Mouse (Mus musculus) kidney, postnatal 25 days (tissue): ENCODE data around the gene Smc4.
"Not testable (repeated sequence)": the region's sequence is repeated elsewhere in the genome, so short reads cannot be mapped to it uniquely, and the experiment has no call there.

Experiments
- DNase-seq, 2 experiments: peaks; one replicate each; pipeline ENCODE4 v3.0.0; 2021; ENCODE audit warnings: mixed read lengths in 2 of 2

Gene Smc4

DNA sequence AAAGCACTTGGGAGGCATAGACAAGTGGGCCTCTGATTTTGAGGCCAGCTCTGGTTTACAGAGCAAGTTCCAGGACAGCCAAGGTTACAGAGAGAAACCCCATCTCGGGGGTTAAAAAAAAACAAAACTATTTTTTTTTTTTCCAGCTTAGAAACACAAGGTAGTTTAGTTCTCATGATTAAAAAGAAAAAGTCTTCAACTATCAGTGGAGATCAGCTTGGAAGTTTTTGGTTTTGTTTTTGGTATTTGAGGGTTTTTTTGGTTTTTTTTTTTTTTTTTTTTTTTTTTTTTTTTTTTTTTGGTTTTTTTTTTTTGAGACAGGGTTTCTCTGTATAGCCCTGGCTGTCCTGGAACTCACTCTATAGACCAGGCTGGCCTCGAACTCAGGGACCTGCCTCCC, 14.1 kb downstream of the Smc4 start:
- not testable (repeated sequence) for DNase-seq

DNA sequence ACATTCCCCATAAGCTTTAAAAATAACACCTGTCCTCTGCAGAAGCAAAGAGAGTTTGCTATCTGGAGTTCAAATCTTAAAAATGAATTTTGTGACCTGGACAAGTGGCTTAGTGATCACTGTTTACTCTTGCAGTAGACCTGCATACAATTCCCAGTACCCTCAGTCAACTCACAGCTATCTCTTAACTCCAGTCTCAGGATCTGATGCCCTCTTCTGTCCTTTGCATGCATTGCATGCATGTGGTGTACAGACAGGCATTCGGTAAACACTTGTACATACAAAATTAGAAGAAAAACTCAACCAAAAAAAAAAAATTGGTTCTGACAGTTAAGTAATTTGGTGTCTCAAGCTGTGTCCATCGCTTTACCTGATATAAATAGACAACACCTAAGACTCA, 15.7 kb downstream of the Smc4 start:
- peak in 1 of 2 experiments; percentile 23 for DNase-seq

- DNase-seq: no peak
Measured at GRCm38 (mm10) chr3:69020764-69021163, 16.2 kb downstream of the Smc4 start.

DNA sequence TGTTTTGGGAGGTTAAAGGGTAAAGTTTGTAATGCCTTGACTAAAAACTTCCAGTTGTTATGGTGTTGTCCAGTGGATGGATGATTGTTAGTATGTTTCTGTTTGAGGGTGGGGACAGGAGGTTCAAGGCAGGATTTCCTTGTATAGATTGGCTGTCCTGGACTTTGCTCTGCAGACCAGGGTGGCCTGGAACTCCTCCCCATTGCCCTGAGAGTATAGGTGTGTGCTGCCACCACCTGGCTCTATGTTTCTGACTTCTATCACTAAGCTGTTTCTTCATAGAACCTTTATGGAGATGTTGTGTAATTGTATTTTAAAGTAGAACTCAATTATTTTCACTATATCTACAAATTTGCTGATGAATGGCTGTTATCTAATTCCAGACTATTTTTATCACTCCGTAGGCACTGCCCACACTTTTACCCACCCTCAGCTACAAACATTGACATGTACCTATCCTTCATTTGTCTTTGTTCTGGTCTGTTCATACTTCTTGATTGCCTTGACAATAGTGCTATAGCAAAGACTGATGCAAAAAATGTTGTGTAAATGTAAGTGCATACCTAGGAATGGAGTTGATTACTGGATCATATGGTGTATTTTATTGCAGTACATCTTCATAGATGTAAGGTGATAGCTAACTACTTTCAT, 21.7 kb downstream of the Smc4 start:
- no peak for DNase-seq

GRCm38 (mm10) chr3:69040105-69040504, 35.6 kb downstream of the Smc4 start:
- DNase-seq: no peak

- DNase-seq: no peak
Measured at GRCm38 (mm10) chr3:69041298-69041697, 36.8 kb downstream of the Smc4 start.

- peak in 1 of 2 experiments; percentile 14 for DNase-seq
Measured at GRCm38 (mm10) chr3:69044167-69044591, 39.6 kb downstream of the Smc4 start.

DNA sequence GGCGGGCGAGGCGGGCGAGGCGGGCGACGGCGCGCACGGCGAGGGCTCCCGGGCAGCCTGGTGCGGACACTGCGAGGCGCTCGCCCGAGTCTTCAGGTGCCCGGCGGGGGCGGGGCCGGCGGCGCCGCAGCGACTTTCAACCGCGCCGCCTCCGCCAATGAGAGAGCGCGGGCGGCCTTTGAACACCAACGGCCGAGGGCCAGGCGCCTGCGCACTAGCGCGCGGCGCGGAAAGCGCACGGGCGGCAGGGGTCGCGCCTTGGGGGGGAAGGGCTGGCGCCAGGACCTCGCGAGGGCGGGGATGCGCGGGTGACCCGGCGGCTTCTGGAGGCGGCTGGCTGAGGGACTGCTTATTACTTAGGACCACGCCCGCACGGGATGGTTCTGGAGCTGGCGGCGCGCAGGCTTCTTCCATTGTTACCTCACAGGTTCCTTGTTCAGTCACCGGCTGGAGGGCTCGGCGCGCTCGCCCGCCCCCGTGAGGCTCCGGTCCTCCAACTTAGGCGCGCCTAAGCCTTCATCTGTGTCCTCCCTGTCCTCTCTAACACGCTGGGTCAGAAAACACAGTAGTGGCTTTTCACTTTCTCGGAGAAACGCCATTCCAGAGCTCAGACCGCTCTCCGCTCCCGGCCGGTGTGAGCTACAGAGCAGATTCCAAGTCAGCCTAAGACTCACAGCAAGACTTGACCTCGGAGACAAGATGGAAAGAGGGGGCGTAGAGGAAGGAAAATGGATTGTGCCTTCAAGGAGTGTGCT, 40.3 kb downstream of the Smc4 start, which contains the start of gene Trim59:
Gene Trim59 (minus strand): TSS at position 111 of the 755 bp plus-strand sequence.
- DNase-seq: peak; percentile 92 to 97

- peak in 1 of 2 experiments; percentile 37 for DNase-seq
Measured at GRCm38 (mm10) chr3:69045400-69045703, 40.8 kb downstream of the Smc4 start.

- DNase-seq: no peak
Measured at GRCm38 (mm10) chr3:69045750-69046149, 41.2 kb downstream of the Smc4 start.

- no peak for DNase-seq
Measured at GRCm38 (mm10) chr3:69046509-69046908, 42.0 kb downstream of the Smc4 start.

GRCm38 (mm10) chr3:69047684-69048083, 43.1 kb downstream of the Smc4 start:
- DNase-seq: no peak

DNA sequence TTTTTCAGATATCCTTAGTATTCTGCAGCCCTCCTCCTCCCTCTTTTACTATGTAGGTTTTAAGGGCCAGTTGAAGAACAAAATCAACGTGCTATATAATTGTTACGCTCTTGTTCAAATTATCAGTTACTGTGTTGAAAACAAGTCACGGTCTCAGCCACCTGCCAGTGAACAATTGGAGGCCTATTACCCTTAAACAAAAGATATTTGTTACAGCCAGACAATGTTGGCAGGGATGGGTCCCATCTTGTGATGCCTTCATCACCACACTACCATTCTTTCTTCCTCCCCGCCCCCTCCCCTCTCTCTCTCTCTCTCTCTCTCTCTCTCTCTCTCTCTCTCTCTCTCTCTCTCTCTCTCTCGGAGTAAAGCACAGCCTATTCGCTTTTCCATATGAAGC, 44.5 kb downstream of the Smc4 start:
- DNase-seq: no peak

DNA sequence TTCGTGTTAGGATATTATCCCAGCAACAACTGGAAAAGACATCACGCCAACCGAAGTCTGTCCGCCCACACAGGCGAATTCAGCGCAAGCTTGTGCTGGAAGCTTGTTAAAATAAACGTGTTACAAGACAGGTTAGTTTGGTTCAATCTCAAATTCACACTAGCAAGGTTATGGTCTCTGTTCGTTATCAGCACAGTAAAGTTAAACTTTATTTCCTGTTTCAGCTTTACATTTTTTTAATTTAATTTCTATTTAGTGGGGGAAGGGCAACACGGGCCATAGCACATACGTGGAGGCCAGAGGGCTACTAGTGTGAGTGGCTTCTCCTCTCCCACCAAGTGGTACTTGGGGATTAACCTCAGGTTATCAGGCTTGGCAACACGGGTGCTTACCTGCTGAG, 47.4 kb downstream of the Smc4 start:
- no peak for DNase-seq

DNA sequence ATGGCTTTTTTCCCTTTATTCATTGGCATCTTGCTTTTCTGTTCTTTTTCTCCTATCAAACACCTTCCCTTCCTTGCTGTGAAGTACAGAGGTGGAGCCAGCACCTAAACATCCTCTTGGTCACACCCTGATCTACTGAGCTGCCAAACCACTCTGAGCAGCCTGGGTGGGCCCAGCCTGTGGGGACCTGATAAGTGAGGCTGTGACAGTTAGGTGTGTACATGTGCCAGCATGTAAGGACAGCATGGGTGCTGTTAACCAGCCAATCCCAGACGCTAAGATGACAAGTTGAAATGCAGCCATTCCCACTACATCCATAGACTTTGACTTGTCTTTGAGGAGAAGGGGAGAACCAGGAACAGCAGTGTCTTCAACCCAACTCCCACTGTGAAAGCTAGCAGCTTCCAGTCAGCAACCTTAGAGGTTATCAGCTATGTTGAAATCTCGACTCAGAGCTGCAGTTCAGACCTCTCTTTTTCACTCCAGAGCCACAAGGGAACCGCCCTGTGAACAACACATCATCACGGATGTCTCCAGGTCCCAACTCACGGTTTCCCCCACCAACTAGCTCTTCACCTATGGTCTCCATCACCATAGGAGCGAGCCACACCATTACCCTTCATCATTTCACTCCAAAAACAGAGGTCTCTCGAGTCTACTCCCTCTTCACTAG, 50.4 kb downstream of the Smc4 start:
- DNase-seq: no peak

DNA sequence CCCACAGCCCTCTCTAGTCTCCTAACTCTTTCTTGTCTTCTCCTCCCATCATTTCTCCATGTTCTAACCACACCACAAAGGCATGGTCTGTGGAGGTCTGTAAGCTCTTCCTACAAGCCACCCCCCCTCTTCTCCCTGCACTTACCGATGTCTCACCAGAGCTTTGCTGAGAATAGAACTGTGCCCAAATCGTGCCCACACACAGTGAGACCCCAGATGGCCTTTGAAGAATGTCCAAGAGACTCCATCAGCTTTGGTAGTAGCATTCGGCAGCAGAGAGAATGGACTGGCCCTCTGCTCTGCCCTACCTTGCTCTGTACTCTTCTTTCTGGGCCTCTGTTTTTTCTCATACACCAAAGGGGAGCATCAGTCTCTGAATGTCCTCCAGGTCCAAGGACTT, 51.3 kb downstream of the Smc4 start:
- no peak for DNase-seq

GRCm38 (mm10) chr3:69060672-69061071, 56.1 kb downstream of the Smc4 start:
- no peak for DNase-seq

DNA sequence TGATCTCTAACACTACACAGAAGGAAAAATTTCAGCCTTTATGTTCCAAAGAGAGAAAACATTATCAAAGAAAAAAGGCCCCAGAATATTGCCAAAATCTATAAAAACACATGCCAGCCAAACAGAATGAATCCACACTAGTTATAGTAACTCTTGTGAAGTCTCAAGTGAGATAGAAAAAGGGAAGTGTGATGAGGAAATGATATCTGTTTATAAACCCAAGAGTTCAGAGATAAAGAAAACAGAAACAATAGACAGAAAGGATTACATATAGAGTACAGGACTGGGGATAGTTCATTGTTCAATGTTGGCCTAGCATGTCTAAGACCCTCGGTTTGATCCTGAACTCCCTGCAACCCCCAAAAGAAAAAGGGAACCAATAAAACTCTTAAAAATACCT, 58.2 kb downstream of the Smc4 start:
- no peak for DNase-seq

- no peak for DNase-seq
Measured at GRCm38 (mm10) chr3:69064005-69064404, 59.5 kb downstream of the Smc4 start.
